Mouse (Mus musculus) retina, adult 2 months (tissue): ENCODE results near the gene Elovl1.

Source experiments
- DNase-seq: peaks from one replicate; pipeline ENCODE4 v3.0.0-alpha.2; 2012; ENCODE audit warnings: low read depth, low spot score

The Elovl1 gene

GRCm38 (mm10) chr4:118429215-118429895 is 1.5 kb downstream of the Elovl1 start:
- no peak for DNase-seq

GRCm38 (mm10) chr4:118432332-118432731 is 4.4 kb downstream of the Elovl1 start:
- no peak for DNase-seq

GRCm38 (mm10) chr4:118436820-118437603 is 9.1 kb downstream of the Elovl1 start, which contains the start of gene Cdc20:
Cdc20 (minus strand) TSS chr4:118437352.
- peak; percentile 59 for DNase-seq

- DNase-seq: no peak
Observed at GRCm38 (mm10) chr4:118437829-118438253, 9.9 kb downstream of the Elovl1 start.

- DNase-seq: no peak
Observed at GRCm38 (mm10) chr4:118445088-118445487, 17.2 kb downstream of the Elovl1 start.

GRCm38 (mm10) chr4:118445781-118446414 is 18.0 kb downstream of the Elovl1 start:
- DNase-seq: no peak

GRCm38 (mm10) chr4:118446415-118447153 is 18.7 kb downstream of the Elovl1 start:
- DNase-seq: no peak

- DNase-seq: no peak
Observed at GRCm38 (mm10) chr4:118457345-118457975, 29.6 kb downstream of the Elovl1 start, which contains the start of gene Mpl. Mpl (minus strand) TSS chr4:118457513.

GRCm38 (mm10) chr4:118464956-118465355 is 37.1 kb downstream of the Elovl1 start:
- no peak for DNase-seq

- DNase-seq: no peak
Observed at GRCm38 (mm10) chr4:118465697-118466163, 37.8 kb downstream of the Elovl1 start.

- DNase-seq: no peak
Observed at GRCm38 (mm10) chr4:118471281-118471680, 43.4 kb downstream of the Elovl1 start.

- DNase-seq: no peak
Observed at GRCm38 (mm10) chr4:118472687-118473086, 44.8 kb downstream of the Elovl1 start.

- no peak for DNase-seq
Observed at GRCm38 (mm10) chr4:118476773-118477530, 49.1 kb downstream of the Elovl1 start.
